ENCODE assay signal across 18 mouse cellular contexts in the genomic region with DNA sequence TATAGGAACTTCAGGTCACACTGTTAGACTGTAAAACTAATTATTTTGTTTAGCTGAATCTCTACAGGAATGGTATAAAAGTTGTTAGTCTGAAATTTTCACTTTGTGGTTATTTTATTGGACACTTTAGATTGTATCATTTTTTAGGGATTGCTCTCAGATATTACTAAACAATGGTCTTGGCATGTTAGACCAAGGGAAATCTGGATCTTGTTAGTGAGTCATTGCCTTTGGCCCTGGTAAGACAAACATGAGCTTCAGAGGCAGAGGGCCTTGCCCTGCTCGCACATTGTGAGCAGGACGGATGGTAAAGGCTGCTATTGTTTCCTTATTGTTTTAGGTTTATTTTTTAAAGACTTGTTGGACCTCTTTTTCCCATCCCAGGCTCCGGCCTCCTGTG. TPM values are rescaled to one million over a fixed set of nuclear protein-coding genes. Genes with fewer than 3 reads are reported as not detected.
DNase-seq lines count a peak whose midpoint lies in the region; ATAC-seq and TF ChIP-seq lines count a peak whose summit lies in the region.
"Had no signal": no experiment of that assay in that cellular context is flagged by ENCODE, and none has a peak within 500 bp of the region (broad histone marks: within the 10 kb centered on the region; RNA-seq: fewer than 3 reads in every experiment).

No protein-coding gene starts in this region.

- H3K4me3 ChIP-seq in embryonic facial prominence, embryonic 14.5 days (ENCODE audit: low read depth, low read length), result no peak overlapping the region
- H3K4me3 ChIP-seq in myocyte, result no peak overlapping the region
- no peak overlapping the region for H3K4me3 ChIP-seq in midbrain, embryonic 16.5 days (ENCODE audit: low read depth, low read length)
- H3K4me3 ChIP-seq: liver, embryonic 12.5 days had no signal

- H3K79me2 ChIP-seq in myocyte (ENCODE audit: control insufficient read depth, insufficient read depth), result no peaks in the 10 kb centered on the region

- peak; percentile 47 for DNase-seq in gastrocnemius, adult 18-20 months (ENCODE audit: low spot score)
- no peak for DNase-seq in gastrocnemius, postnatal 25 days
- DNase-seq in urinary bladder, postnatal 14 days (ENCODE audit: low spot score), result peak; percentile 11
- no peak for DNase-seq in urinary bladder, postnatal 25 days (ENCODE audit: low spot score)
- DNase-seq in embryonic facial prominence, embryonic 14.5 days (ENCODE audit: low spot score), result peak; percentile 81
- DNase-seq in neural tube, embryonic 10.5 days (ENCODE audit: extremely low spot score, low spot score), result no peak
- DNase-seq: cerebellum, postnatal 10 days; gastrocnemius, postnatal 36 days; kidney, adult 18-20 months; kidney, postnatal 36 days; midbrain, embryonic 14.5 days; right cerebral cortex, postnatal 25 days; thymus, postnatal 36 days had no signal

- WGBS in embryonic facial prominence, embryonic 14.5 days, result 28% methylated on average over 3 of the region's 3 CpGs
- 79% methylated on average over 3 of the region's 3 CpGs for WGBS in midbrain, embryonic 16.5 days

- H3ac ChIP-seq in myocyte (ENCODE audit: control insufficient read depth, insufficient read length), result no peak overlapping the region

- H3K27ac ChIP-seq in embryonic facial prominence, embryonic 14.5 days (replicated peaks; ENCODE audit: low read depth, low read length), result 0 out of 2 replicates have a peak overlapping the region, but pooled peaks have one; percentile 28
- H3K27ac ChIP-seq in midbrain, embryonic 16.5 days (ENCODE audit: low read length), result no peak overlapping the region
- H3K27ac ChIP-seq: hindbrain, embryonic 14.5 days; liver, embryonic 12.5 days had no signal

- no peak overlapping the region for H3K9ac ChIP-seq in embryonic facial prominence, embryonic 14.5 days (ENCODE audit: low read depth, low read length)
- no peak overlapping the region for H3K9ac ChIP-seq in midbrain, embryonic 16.5 days (ENCODE audit: low read depth, low read length)
- H3K9ac ChIP-seq: hindbrain, embryonic 14.5 days; liver, embryonic 12.5 days had no signal

- ATAC-seq in embryonic facial prominence, embryonic 14.5 days (ENCODE audit: low read depth), result 0 out of 2 replicates have a peak, but pooled peaks have one; percentile 55
- ATAC-seq in midbrain, embryonic 16.5 days, result no peak
- ATAC-seq: forebrain, embryonic 16.5 days; liver, embryonic 12.5 days had no signal

- TF ChIP-seq POLR2A in myocyte (IDR thresholded peaks at IDR 0.05; ENCODE audit: insufficient read length, low read depth), result no peak

- H3K4me1 ChIP-seq in embryonic facial prominence, embryonic 14.5 days (ENCODE audit: control insufficient read depth, insufficient read depth, low read length), result peaks cover 5% of the 10 kb centered on the region; the same call in 1 of the 2 replicates
- no peaks in the 10 kb centered on the region for H3K4me1 ChIP-seq in midbrain, embryonic 16.5 days (ENCODE audit: control insufficient read depth, insufficient read depth, low read length)
- H3K4me1 ChIP-seq: liver, embryonic 12.5 days had no signal

- H3K36me3 ChIP-seq in embryonic facial prominence, embryonic 14.5 days (ENCODE audit: control insufficient read depth, insufficient read depth, low read length), result no peaks in the 10 kb centered on the region
- H3K36me3 ChIP-seq in myocyte (ENCODE audit: control insufficient read depth, insufficient read depth), result no peaks in the 10 kb centered on the region
- H3K36me3 ChIP-seq in midbrain, embryonic 16.5 days (ENCODE audit: control insufficient read depth, insufficient read depth, low read length), result no peaks in the 10 kb centered on the region
- H3K36me3 ChIP-seq: liver, embryonic 12.5 days had no signal

- H3K27me3 ChIP-seq in embryonic facial prominence, embryonic 14.5 days (replicated peaks; ENCODE audit: control insufficient read depth, insufficient read depth, low read length), result no peaks in the 10 kb centered on the region
- no peaks in the 10 kb centered on the region for H3K27me3 ChIP-seq in myocyte (ENCODE audit: control insufficient read depth, insufficient read depth, insufficient read length)
- no peaks in the 10 kb centered on the region for H3K27me3 ChIP-seq in midbrain, embryonic 16.5 days (ENCODE audit: control insufficient read depth, insufficient read depth, low read depth, low read length)
- H3K27me3 ChIP-seq: liver, embryonic 12.5 days had no signal

- no peaks in the 10 kb centered on the region for H3K9me3 ChIP-seq in embryonic facial prominence, embryonic 14.5 days (ENCODE audit: control insufficient read depth, low read length)
- H3K9me3 ChIP-seq in midbrain, embryonic 16.5 days (replicated peaks; ENCODE audit: control insufficient read depth, low read length, poor library complexity, severe bottlenecking), result no peaks in the 10 kb centered on the region
- H3K9me3 ChIP-seq: liver, embryonic 12.5 days had no signal

- H3K4me2 ChIP-seq in embryonic facial prominence, embryonic 14.5 days (ENCODE audit: low read depth, low read length), result no peak overlapping the region
- H3K4me2 ChIP-seq in myocyte (ENCODE audit: low read depth), result peak overlapping the region; percentile 2
- no peak overlapping the region for H3K4me2 ChIP-seq in midbrain, embryonic 16.5 days (ENCODE audit: low read length)
- H3K4me2 ChIP-seq: hindbrain, embryonic 14.5 days; liver, embryonic 12.5 days had no signal

TF ChIP-seq in myocyte, 11 proteins besides CTCF, POLR2A, EP300 and RAD21:
- TF ChIP-seq USF1 (IDR thresholded peaks at IDR 0.05; ENCODE audit: low read depth) (no peak), SRF (IDR thresholded peaks at IDR 0.05; ENCODE audit: control insufficient read depth, insufficient read length, low read depth) (no peak), CEBPB (IDR thresholded peaks at IDR 0.05; ENCODE audit: insufficient read depth, poor library complexity, severe bottlenecking) (peak; percentile 83)
TF ChIP-seq in myocyte: peak in this region for 1.

RNA-seq across cellular contexts. Expression of a gene that starts 31.4 kb away (rescaled TPM):
- 1 to 10 TPM in 1 of 2 experiments, under 1 TPM in 1; 0.48 to 1.5 TPM for total RNA-seq in gastrocnemius, adult 18-20 months (2021)
- total RNA-seq in gastrocnemius, postnatal 25 days (2021), result 1 to 10 TPM; 1.2 to 1.8 TPM
- polyA plus RNA-seq in embryonic facial prominence, embryonic 14.5 days (2014; fragmentation: Nextera tagmentation; extraction: Ambion mirVana), result 22.7 and 23.4 TPM in 2 replicates
- 0.50 TPM for polyA plus RNA-seq in myocyte (2012; fragmentation: generic; extraction: Trizol)
- 2.8 and 3.8 TPM in 2 replicates for polyA plus RNA-seq in midbrain, embryonic 16.5 days (2015; fragmentation: Nextera tagmentation; extraction: Ambion mirVana)

RNA-seq across cellular contexts. Expression of a gene that starts 33.1 kb away (rescaled TPM):
- 1 to 10 TPM; 2.4 to 3.1 TPM for total RNA-seq in gastrocnemius, adult 18-20 months (2021)
- 1 to 10 TPM; 2.4 to 3.6 TPM for total RNA-seq in gastrocnemius, postnatal 25 days (2021)
- 12.9 and 16.8 TPM in 2 replicates for polyA plus RNA-seq in embryonic facial prominence, embryonic 14.5 days (2014; fragmentation: Nextera tagmentation; extraction: Ambion mirVana)
- polyA plus RNA-seq in myocyte (2012; fragmentation: generic; extraction: Trizol), result 3.2 TPM
- 3.3 and 4.3 TPM in 2 replicates for polyA plus RNA-seq in midbrain, embryonic 16.5 days (2015; fragmentation: Nextera tagmentation; extraction: Ambion mirVana)

Comparison
In these comparisons a context has a peak if more than half of its experiments do, and no peak if none do; other contexts are left out.
1. DNase-seq: peak in gastrocnemius, adult 18-20 months (single experiment), urinary bladder, postnatal 14 days (single experiment) and embryonic facial prominence, embryonic 14.5 days (single experiment); none in gastrocnemius, postnatal 25 days (single experiment), urinary bladder, postnatal 25 days (single experiment) and neural tube, embryonic 10.5 days (single experiment).